Mouse (Mus musculus) R1 (cell line): Measurements from ENCODE around the gene Cdkn1a.

ENCODE experiments used
- DNase-seq: peaks from one replicate; pipeline ENCODE4 v3.0.0-alpha.2; 2018; ENCODE audit warnings: low read depth, low spot score

Gene Cdkn1a

DNA sequence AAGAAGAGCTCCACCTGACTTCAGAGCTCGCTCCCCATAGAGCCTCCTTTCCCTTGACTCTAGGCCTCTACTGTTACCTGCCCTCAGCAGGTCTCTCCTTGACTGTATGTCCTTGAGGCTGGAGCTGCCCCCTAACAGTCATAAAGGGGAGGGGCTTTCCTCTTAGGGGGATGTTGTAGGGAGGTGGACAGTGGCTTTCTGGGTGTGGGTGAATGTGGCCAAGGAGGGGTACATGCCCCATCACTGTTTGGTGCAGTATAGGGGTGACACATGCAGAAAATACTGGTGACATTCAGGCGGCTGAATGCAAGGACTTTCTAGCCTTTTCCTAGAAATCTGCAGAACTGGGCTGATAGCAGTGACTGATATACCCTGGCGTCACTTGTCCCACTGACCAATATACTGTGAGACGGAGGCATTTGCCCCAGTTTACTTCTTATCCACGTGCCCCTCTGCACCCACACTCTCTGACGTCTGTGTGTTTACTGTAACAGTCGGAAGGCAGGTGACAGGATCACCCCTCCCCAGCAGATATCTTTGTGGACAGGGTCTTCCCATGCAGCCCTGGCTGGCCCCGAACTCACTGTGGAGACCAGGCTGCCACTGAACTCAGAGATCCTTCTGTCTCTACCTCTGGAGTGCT, 26.4 kb downstream of the Cdkn1a start:
- DNase-seq = no peak

DNA sequence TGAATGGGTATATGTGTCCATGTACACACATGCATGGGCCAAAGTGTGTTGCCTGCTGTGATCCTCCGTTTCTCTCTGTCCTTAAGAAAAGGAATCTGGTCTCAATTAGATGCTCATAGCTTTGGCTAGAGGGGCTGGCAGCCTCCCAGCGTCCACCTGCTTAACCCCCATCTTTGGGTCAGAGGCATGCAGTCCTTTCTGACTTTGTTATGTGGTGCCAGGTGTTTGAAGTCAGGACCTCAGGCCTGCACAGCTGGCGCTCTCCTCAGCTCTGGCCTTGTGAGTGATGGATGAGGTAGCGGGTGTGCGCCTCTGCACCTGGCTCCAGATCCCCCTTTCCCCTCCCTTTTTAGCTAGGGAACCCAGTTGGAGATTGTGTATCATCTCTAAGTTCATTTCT, 27.3 kb downstream of the Cdkn1a start:
- DNase-seq = no peak

DNA sequence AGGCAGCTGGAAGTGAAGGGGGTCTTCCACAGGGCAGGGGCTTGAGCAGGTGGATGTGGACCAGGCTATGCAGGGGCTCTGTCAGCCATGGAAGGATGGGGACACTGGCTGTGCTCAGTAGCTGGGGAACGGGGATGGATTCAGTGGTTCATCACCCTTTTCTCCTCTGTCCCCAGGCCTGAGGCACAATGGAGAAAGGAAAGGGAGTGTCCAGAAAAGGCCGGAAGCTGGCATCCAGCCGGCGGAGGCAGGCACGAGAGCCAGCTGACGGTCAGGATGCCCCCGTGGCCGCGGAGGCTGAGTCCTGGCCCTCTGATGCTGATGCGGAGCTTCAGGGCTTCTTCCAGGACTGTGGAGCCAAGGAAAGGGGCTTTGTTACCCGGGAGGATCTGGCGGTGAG, 29.9 kb downstream of the Cdkn1a start:
- no peak for DNase-seq

DNA sequence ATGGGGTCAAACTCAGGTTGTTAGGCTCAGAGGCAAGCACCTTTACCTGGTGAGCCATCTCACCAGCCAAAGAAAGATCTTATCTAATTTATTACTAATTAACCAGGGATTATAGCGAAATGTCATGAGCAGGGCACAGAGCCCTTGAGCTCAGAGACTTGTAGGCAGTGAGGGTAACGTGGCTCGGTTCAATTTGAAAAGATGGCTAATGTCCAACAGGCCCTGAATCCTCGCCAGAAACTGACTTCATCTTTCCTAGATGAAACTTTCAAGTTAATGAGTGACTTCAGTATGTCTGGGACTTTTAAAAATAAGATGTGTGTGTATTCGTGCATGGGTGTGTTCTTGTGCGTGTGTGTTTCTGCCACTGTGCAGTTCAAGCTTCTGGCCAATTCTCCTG, 32.0 kb downstream of the Cdkn1a start:
- DNase-seq = no peak

DNA sequence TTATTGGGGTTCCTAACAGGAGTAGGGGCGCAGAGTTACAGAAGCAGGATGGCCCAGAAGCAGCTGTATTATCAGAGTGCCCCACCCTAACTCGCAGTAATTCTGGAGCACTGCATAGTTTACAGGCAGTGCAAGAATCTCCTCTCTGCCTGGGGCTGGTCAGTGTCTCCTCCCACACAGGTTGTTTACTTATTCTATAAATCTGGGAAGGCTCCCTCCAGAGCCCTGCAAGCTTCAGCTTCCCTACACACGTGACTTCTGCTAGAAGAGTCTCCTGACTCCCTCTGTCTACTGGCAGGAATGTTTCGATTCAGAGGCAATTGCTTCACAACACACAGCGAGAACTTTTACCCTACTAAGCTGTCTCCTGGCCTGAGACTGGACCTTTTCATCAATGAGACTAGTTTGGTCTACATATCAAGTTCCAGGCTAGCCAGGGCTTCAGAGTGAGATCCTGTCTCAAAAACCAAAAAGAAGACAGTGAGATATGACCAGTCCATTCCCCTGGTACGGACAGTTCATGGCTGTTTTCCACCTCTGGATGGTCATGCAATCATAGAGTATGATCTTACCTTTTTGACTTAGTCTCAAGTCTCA, 32.9 kb downstream of the Cdkn1a start:
- peak; percentile 48 for DNase-seq

DNA sequence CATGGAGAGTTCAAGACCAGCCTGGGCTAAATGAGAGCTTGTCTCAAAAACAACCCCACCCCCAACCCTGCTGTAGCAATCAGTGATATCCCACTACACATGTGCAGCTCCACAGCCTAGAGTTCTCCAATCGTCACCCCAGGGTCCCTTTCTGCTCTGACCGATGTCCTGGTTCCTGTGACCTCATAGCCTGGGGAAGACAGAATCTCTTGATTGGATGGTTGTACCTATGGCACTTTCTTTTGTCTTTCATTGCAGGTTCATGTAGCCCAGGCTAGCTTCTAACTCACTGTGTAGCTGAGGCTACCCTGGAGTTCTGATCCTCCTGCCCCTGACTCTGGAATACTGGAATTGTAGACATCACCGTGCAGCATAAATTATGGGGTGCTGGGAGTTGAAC, 35.8 kb downstream of the Cdkn1a start:
- DNase-seq = no peak

DNA sequence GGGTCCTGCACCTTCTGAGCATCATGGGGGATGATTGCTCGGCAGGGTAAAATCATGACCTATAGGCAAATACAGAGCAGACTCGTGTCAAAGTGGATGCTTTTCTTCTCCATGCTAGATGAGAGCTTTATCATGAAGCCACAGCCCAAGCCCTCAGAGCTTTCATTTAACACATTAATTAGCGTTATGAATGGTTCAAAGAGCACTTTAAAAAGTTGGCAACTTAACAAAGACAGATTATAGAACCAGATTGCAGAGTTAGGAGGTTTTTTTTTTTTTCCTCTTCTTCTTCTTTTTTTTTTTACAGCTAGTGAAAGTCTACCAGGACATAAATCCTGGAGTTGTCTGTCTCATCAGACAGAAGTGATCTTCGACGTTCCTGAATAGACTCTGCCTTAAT, 38.6 kb downstream of the Cdkn1a start:
- no peak for DNase-seq

DNA sequence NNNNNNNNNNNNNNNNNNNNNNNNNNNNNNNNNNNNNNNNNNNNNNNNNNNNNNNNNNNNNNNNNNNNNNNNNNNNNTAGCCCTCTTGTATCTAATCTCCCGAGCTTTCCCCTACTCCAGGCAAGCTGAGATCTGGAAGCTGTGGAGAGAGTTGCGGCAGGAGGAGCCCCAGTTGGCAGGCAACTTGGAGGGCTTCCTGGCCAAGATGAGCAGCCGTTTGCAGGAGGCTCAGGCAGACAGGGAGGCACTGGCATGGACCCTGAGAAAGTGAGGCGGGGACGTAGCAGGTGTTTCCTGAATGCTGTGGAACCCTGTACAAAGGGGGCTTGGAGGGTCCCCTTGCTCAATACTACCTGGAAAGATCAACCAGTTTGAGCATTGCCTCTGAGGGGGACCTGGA, 44.3 kb downstream of the Cdkn1a start:
- no peak for DNase-seq

DNA sequence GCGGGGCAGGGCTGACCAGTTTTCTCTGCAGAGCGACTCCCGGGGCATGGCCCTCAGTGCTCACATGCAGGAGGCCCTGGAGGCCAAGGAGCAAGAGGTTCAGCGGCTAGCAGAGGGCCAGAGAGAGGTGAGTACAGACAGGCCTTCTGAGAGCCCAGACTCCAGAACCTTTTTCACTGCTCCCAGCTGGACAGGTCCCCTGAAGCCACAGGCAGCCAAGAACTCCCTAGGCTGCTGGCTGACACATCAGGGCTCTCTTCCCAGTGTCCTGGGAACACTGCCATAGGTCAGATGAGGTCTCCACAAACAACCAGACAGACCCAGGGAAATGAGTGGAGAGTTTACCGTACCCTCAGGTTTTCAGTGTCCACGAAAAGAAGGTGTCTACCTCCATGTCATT, 45.5 kb downstream of the Cdkn1a start:
- DNase-seq = no peak

DNA sequence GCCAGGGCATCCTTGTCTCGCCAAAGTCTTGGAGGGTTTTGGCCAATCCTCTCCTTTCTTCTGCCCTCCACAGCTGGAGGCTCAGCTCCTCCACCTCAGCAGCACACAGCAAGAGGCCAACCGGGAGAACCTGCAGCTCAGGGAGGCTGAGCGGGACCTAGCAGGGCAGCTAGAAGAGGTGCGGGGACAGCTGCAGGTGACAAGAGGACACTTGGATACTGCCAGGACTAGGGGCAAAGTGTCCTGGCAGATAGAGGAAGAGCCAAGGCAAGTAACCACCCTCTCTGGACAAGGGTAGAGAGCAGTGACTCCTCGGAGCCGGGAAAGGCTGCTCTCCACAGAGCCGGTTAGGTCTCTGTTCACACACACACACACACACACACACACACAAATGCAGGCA, 47.1 kb downstream of the Cdkn1a start:
- no peak for DNase-seq

DNA sequence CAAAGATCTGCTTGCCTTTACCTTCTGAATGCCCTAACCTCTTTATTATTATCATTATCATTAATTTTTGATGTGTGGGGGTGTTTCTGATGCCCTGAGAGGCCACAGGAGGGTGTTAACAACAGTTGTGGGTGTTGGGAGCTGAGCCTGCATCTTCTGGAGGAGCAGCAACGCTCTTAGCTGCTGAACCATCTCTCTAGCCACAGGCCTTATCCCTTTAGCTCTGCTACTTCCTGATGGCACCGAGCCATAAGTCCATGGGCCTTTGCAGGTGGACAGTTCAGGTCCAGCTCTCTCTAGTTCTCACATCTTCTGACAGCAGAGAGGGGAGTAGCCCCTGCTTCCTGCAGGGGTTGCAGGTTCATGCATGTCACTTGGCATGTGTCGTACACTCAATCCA, 50.8 kb downstream of the Cdkn1a start:
- no peak for DNase-seq

DNA sequence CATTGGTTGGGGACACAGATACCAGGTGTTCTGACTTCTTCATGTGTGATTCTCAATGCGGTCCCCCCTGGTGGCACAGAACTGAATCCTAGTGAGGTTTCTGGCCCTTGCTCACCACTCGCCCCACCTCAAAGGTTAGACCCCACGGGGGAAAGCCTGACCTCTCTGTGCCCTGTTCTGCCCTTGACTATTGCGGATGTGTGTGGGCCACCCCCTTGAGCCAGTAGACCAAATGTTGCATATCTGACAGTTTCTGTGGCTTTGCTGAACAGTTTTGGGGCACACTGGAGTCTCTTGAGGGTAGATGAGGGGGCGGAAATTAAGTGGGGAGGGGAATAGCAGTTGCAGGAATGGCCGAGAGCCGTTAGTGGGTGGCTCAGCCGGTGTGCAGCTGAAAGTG, 52.5 kb downstream of the Cdkn1a start:
- no peak for DNase-seq

DNA sequence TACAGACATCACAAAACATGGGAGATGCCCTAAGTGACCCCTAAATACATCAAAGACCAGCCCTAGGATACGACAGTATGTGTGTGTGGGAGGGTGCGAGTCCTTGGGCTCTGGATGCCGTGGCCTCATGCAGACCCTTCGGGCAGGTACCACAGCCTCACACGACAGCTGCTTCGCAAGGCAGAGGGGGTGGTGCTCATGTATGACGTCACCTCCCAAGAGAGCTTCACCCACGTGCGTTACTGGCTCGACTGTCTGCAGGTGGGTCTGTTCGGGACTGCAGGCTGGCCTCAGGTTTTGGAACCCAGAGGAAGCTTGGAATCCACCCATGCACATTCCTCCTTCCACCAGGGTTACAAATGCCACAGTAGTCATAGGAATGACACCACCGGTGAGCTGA, 54.3 kb downstream of the Cdkn1a start:
- no peak for DNase-seq

DNA sequence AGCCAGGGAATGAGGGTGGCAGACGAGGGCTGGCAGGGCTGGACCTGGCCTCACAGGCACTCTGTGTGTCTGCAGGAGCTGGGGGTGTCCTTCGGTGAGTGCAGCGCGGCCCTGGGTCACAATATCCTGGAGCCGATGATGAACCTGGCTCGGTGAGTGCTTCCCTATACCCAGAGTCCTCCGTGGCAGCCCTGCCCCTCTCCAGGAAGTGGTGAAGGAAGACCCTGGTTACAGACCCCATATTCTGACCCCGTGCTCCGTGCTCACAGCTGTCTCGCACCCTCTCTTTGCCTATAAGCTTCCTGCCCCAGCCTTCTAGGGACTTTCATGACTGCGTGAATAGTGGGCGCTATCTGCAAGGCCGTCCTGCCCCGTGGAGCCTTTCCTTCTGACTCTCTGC, 56.5 kb downstream of the Cdkn1a start:
- no peak for DNase-seq

DNA sequence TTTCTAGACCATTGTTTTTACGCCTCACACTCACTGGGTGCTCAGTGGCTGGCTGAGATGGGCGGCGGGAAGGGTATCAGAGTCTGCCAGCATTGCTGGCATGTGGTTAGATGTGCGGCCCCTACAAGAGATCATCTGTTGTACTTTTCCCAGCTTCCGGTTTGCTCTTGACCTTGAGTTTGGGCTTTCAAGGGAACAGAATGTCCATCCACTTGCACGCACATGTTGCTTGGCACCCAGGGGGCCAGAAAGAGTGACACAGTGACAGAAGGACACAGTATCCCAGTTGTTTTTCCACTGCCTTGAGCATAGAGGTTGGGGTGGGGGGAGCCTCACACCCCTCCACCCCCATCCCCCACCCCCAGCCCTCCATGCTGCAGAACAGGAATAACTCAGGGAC, 57.0 kb downstream of the Cdkn1a start:
- DNase-seq = no peak

DNA sequence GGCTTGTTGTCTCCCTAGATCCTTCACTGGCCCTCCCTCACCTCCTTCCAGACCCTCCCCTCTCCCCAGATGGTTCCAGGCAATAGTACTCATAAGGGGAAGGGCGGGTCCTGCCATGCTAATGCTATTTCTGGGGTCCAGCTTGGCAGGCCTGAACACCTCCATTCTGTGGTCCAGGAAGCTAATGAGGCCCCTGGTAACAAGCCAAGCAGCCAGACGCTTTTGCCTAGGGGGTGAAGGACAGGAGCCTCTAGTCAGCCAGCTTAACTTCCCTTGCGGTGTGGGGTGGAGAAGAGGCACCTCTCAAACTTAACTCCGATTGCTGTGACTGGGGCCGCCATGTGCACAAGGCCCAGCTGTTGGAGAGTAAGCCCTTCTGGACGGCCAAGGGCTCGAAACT, 59.0 kb downstream of the Cdkn1a start:
- DNase-seq = no peak
